Mouse (Mus musculus) kidney, adult 2 months (tissue): ENCODE data around the gene Ighmbp2.

Experiments used
- CTCF ChIP-seq: fragments of 200-500 bp; conservative IDR thresholded peaks from 2 replicates; pipeline ENCODE4 v1.5.1; 2011; ENCODE audit warnings: low read depth, mild to moderate bottlenecking, control low read depth, low read length, moderate library complexity, mixed read lengths; ENCODE audit not compliant: insufficient read depth, insufficient read length
- POLR2A ChIP-seq: fragments of 200-500 bp; IDR thresholded peaks from one replicate; pipeline ENCODE4 v1.6.1; 2011; ENCODE audit warnings: low read depth, low read length, control low read depth

DNA sequence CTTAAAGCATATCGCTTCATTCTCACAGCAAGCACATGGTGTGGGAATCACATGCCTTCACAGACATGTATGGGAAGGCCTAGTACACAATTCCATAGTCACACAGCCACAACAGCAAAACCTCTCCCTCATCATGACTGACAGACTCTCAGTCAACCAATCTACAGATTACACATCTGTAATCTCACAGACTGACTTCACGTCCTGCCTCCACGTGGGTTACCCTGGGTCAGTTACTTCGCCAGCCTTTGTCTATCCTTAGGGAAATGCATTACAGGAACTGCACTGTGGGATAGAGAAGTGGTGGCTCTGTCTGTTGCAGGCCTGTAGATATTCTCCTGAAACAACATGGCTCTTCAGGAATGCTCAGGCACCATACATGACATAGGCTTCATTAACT, 931 bp downstream of the Ighmbp2 start:
- TF ChIP-seq CTCF (no peak), POLR2A (no peak)
